Mouse (Mus musculus): ENCODE data around the gene Slc25a38.
"Not testable (repeated sequence)": the region's sequence is repeated elsewhere in the genome, so short reads cannot be mapped to it uniquely, and the experiment has no call there.

The Slc25a38 gene

GRCm38 (mm10) chr9:120101165-120101564, 9.0 kb upstream of the Slc25a38 start:
- in situ Hi-C loops (cut with MboI), result no loop called here

GRCm38 (mm10) chr9:120108953-120109352, 1.2 kb upstream of the Slc25a38 start:
- in situ Hi-C loops (cut with MboI), result not testable (repeated sequence)

GRCm38 (mm10) chr9:120111156-120111945, 1.2 kb downstream of the Slc25a38 start:
- in situ Hi-C loops (cut with MboI), result no loop called here

- in situ Hi-C loops (cut with MboI), result no loop called here
Observed at GRCm38 (mm10) chr9:120112472-120112871, 2.3 kb downstream of the Slc25a38 start.

GRCm38 (mm10) chr9:120113456-120113855, 3.3 kb downstream of the Slc25a38 start:
- in situ Hi-C loops (cut with MboI), result no loop called here

GRCm38 (mm10) chr9:120114051-120114788, 4.0 kb downstream of the Slc25a38 start:
- in situ Hi-C loops (cut with MboI), result no loop called here

GRCm38 (mm10) chr9:120114789-120115151, 4.6 kb downstream of the Slc25a38 start:
- in situ Hi-C loops (cut with MboI), result no loop called here

GRCm38 (mm10) chr9:120115580-120115979, 5.4 kb downstream of the Slc25a38 start:
- in situ Hi-C loops (cut with MboI), result no loop called here

GRCm38 (mm10) chr9:120116184-120116624, 6.0 kb downstream of the Slc25a38 start:
- in situ Hi-C loops (cut with MboI), result no loop called here

GRCm38 (mm10) chr9:120118212-120118611, 8.0 kb downstream of the Slc25a38 start:
- in situ Hi-C loops (cut with MboI), result no loop called here

GRCm38 (mm10) chr9:120120503-120120902, 10.3 kb downstream of the Slc25a38 start:
- in situ Hi-C loops (cut with MboI), result no loop called here

- in situ Hi-C loops (cut with MboI), result no loop called here
Observed at GRCm38 (mm10) chr9:120126868-120127267, 16.7 kb downstream of the Slc25a38 start.

- in situ Hi-C loops (cut with MboI), result no loop called here
Observed at GRCm38 (mm10) chr9:120127538-120128251, 17.5 kb downstream of the Slc25a38 start, which contains the start of gene Rpsa. Gene Rpsa, plus strand, starts transcription at chr9:120127689.

GRCm38 (mm10) chr9:120129276-120129675, 19.1 kb downstream of the Slc25a38 start:
- in situ Hi-C loops (cut with MboI), result no loop called here

GRCm38 (mm10) chr9:120131784-120132288, 21.7 kb downstream of the Slc25a38 start:
- in situ Hi-C loops (cut with MboI), result no loop called here

- in situ Hi-C loops (cut with MboI), result no loop called here
Observed at GRCm38 (mm10) chr9:120132980-120133754, 23.0 kb downstream of the Slc25a38 start.

GRCm38 (mm10) chr9:120133755-120134475, 23.7 kb downstream of the Slc25a38 start:
- in situ Hi-C loops (cut with MboI), result no loop called here

GRCm38 (mm10) chr9:120134529-120135160, 24.5 kb downstream of the Slc25a38 start:
- in situ Hi-C loops (cut with MboI), result no loop called here

- in situ Hi-C loops (cut with MboI), result no loop called here
Observed at GRCm38 (mm10) chr9:120135454-120135853, 25.3 kb downstream of the Slc25a38 start.

GRCm38 (mm10) chr9:120140652-120141051, 30.5 kb downstream of the Slc25a38 start:
- in situ Hi-C loops (cut with MboI), result no loop called here
